Mouse (Mus musculus) stomach, postnatal 0 days (tissue): ENCODE results near the gene Sla2. TPM values are rescaled to one million over a fixed set of nuclear protein-coding genes. Genes with fewer than 3 reads are reported as not detected.

Experiments
- ATAC-seq: fragments of 200-750 bp; cut with Nextera tagmentation; 2 replicates; pipeline ENCODE4 v1.8.0; 2017; ENCODE audit not compliant: low FRiP score, low TSS enrichment
- DNase-seq: peaks from one replicate; pipeline ENCODE4 v3.0.0-alpha.2; 2016; ENCODE audit warnings: low spot score
- H3K27ac ChIP-seq: fragments of 300-500 bp; sonication (generic); replicated peaks from 2 replicates; pipeline ENCODE4 v1.5.1; 2014; ENCODE audit warnings: mild to moderate bottlenecking, control low read depth
- H3K27me3 ChIP-seq: fragments of 300-500 bp; sonication (generic); 2 replicates; pipeline ENCODE4 v1.6.1; 2014; ENCODE audit warnings: low read length; ENCODE audit not compliant: control insufficient read depth, insufficient read depth
- H3K36me3 ChIP-seq: fragments of 300-500 bp; sonication (generic); 2 replicates; pipeline ENCODE4 v1.6.1; 2014; ENCODE audit warnings: low read length, mixed read lengths; ENCODE audit not compliant: control insufficient read depth, insufficient read depth
- H3K4me1 ChIP-seq: fragments of 300-500 bp; sonication (generic); replicated peaks from 2 replicates; pipeline ENCODE4 v1.6.1; 2014; ENCODE audit warnings: antibody characterized with exemption; ENCODE audit not compliant: control insufficient read depth, insufficient read depth
- H3K4me2 ChIP-seq: fragments of 300-500 bp; sonication (generic); replicated peaks from 2 replicates; pipeline ENCODE4 v1.6.1; 2014; ENCODE audit warnings: low read depth, mild to moderate bottlenecking, control low read depth, moderate library complexity
- H3K4me3 ChIP-seq: fragments of 300-500 bp; sonication (generic); 2 replicates; pipeline ENCODE4 v1.5.1; 2014; ENCODE audit warnings: low read depth, low read length, control low read depth
- H3K9ac ChIP-seq: fragments of 300-500 bp; sonication (generic); 2 replicates; pipeline ENCODE4 v1.6.1; 2014; ENCODE audit warnings: mild to moderate bottlenecking, low read length, control low read depth, mixed read lengths
- H3K9me3 ChIP-seq: fragments of 300-500 bp; sonication (generic); 2 replicates; pipeline ENCODE4 v1.6.1; 2016; ENCODE audit warnings: low read length; ENCODE audit not compliant: control insufficient read depth
- CTCF ChIP-seq: IDR thresholded peaks from 2 replicates; pipeline ENCODE4 v1.5.1; 2016; ENCODE audit warnings: antibody characterized with exemption, low read depth, mild to moderate bottlenecking, moderate library complexity
- EP300 ChIP-seq: optimal IDR thresholded peaks from 2 replicates; pipeline ENCODE3; 2016; ENCODE audit warnings: antibody characterized with exemption
- whole genome bisulfite sequencing: fragments of 180-500 bp; shearing (Covaris S2); extraction: QIAGEN DNeasy Blood & Tissue Kit; methylation state at CpG from one replicate; pipeline ENCODE4 v1.1.7; 2014; 5-methylcytosine and 5-hydroxymethylcytosine counted together
- polyA plus RNA-seq: library from polyadenylated mRNA; unstranded; fragments of >200 nt; fragmentation: Nextera tagmentation; extraction: Ambion mirVana; gene quantifications from 2 replicates; pipeline ENCODE4 v1.2.1, GENCODE M21; 2015

Gene Sla2
- polyA plus RNA-seq: 0.10 and 0.17 TPM in 2 replicates

DNA sequence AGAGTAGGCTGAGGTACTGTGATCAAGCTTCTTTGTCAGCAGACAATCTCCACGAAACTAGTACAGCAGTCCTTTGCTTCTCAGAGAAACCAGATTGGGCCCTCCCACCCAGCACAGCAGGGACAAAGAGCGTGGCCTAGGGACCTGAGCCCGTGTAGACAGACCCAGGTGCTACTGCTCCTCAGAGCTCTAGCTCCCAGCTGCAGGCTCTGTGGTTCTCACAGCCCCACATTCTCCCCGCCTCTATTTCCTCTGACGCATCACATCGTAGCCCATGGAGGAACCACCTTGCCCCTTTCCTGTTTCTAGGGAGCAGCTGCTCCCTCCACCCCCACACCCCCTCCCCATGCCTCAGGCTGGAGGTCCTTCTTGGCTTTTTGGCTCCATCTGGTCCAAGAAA, at the start of gene Sla2:
Sla2 (minus strand) TSS at position 176 of the 400 bp plus-strand sequence.
- no peaks in the 10 kb centered on the region for H3K27me3 ChIP-seq
- no peak within 1 kb of the TSS for H3K9ac ChIP-seq
- DNase-seq: no peak
- no peaks in the 10 kb centered on the region for H3K4me1 ChIP-seq
- H3K36me3 ChIP-seq: no peaks in the 10 kb centered on the region
- no peak within 1 kb of the TSS for H3K27ac ChIP-seq
- no peaks in the 10 kb centered on the region for H3K9me3 ChIP-seq
- ATAC-seq: no peak
- 50% methylated on average over 6 of the region's 6 CpGs for WGBS
- TF ChIP-seq CTCF (no peak), EP300 (no peak)
- H3K4me2 ChIP-seq: no peak within 1 kb of the TSS
- H3K4me3 ChIP-seq: no peak within 1 kb of the TSS

DNA sequence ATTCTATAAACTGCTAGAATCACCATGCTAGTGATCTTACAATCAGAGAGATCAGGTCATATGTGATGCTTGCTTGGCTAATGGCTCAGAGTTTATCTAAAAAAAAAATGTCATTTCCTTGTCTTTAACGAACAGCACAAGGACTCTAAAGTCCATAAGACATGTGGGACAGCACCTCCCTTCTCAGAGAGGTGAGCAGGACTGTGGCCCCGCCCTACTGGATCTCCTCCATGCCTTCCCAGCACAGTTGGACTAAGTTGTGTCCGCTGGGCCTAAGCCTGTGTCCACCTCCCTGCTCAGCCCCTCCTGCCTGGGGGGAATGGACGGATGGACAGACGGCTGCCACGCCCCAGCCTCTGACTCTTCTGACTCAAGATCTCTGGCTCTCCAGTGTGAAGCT, 48.0 kb upstream of the Sla2 start:
- Histone ChIP-seq H3K4me1 (no peaks in the 10 kb centered on the region), H3K4me2 (no peak overlapping the region), H3K9ac (no peak overlapping the region), H3K9me3 (no peaks in the 10 kb centered on the region), H3K27ac (no peak overlapping the region), H3K27me3 (no peaks in the 10 kb centered on the region), H3K36me3 (peaks cover 10% of the 10 kb centered on the region; the same call in 1 of the 2 replicates), H3K4me3 (no peak overlapping the region)
- ATAC-seq: peak; percentile 53; the same call in 1 of the 2 replicates
- DNase-seq: no peak
- TF ChIP-seq CTCF (no peak), EP300 (no peak)
- WGBS: 76% methylated on average over 6 of the region's 6 CpGs

- Histone ChIP-seq H3K36me3 (peaks cover 10% of the 10 kb centered on the region; the same call in 1 of the 2 replicates), H3K27me3 (no peaks in the 10 kb centered on the region), H3K4me3 (no peak overlapping the region), H3K9ac (no peak overlapping the region), H3K27ac (no peak overlapping the region), H3K4me1 (no peaks in the 10 kb centered on the region), H3K9me3 (no peaks in the 10 kb centered on the region), H3K4me2 (no peak overlapping the region)
- ATAC-seq (no peak), DNase-seq (no peak)
- 92% methylated on average over 1 of the region's 1 CpGs for WGBS
- no peak for TF ChIP-seq CTCF
- TF ChIP-seq EP300: no peak
Observed at GRCm38 (mm10) chr2:156933426-156933825, 46.4 kb upstream of the Sla2 start.

GRCm38 (mm10) chr2:156931421-156931820, 44.4 kb upstream of the Sla2 start:
- H3K4me2 ChIP-seq: no peak overlapping the region
- ATAC-seq (no peak), DNase-seq (no peak)
- H3K9ac ChIP-seq: no peak overlapping the region
- 100% methylated on average over 2 of the region's 2 CpGs for WGBS
- H3K9me3 ChIP-seq: no peaks in the 10 kb centered on the region
- no peaks in the 10 kb centered on the region for H3K4me1 ChIP-seq
- H3K36me3 ChIP-seq: peaks cover 13% of the 10 kb centered on the region; the same call in 1 of the 2 replicates
- TF ChIP-seq EP300 (no peak), CTCF (no peak)
- no peaks in the 10 kb centered on the region for H3K27me3 ChIP-seq
- H3K4me3 ChIP-seq: no peak overlapping the region
- no peak overlapping the region for H3K27ac ChIP-seq

- H3K4me3 ChIP-seq: no peak overlapping the region
- H3K9ac ChIP-seq: no peak overlapping the region
- no peak for ATAC-seq
- TF ChIP-seq CTCF (no peak), EP300 (no peak)
- DNase-seq: no peak
- H3K4me2 ChIP-seq: no peak overlapping the region
- H3K4me1 ChIP-seq: no peaks in the 10 kb centered on the region
- H3K27me3 ChIP-seq: no peaks in the 10 kb centered on the region
- no peak overlapping the region for H3K27ac ChIP-seq
- H3K9me3 ChIP-seq: no peaks in the 10 kb centered on the region
- WGBS: 85% methylated on average over 6 of the region's 6 CpGs
- peaks cover 13% of the 10 kb centered on the region; the same call in 1 of the 2 replicates for H3K36me3 ChIP-seq
Observed at GRCm38 (mm10) chr2:156930549-156930948, 43.6 kb upstream of the Sla2 start.

DNA sequence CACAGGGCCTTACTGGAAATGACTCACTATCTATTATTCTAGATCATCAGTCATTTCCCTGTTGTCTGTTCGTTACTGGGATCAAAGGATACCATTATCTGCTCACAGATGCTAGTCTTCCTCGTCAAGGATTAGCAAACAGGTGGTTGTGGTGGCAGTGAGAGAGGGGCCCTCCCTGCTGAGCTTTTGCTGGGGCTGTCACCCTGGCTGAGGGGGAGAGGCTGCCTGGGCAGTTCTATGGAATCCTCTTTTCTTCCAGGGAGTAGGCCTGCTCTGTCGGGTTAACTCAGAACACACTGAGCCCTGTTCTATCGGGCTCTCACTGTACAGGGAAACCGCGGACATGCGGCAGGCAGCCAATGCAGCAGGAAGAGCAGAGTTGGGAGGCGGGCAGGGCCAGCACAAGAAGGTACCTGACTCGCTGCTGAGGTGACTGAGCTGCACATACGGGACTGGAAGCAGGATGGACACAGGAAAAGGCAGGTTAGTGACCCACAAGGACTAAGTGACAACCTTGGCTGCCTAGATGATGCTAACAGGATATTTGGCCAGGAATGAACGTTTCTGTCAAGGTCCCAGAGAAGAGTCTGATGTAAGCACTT, 42.6 kb upstream of the Sla2 start:
- 50% methylated on average over 11 of the region's 11 CpGs for WGBS
- DNase-seq: no peak
- no peak for TF ChIP-seq EP300
- no peak for TF ChIP-seq CTCF

More for the DNA sequence above, 42.6 kb upstream of the Sla2 start:
- ATAC-seq: no peak; the same call in 1 of the 2 replicates
- Histone ChIP-seq H3K27ac (no peak overlapping the region), H3K27me3 (no peaks in the 10 kb centered on the region), H3K4me1 (no peaks in the 10 kb centered on the region), H3K4me2 (no peak overlapping the region), H3K9ac (no peak overlapping the region), H3K36me3 (peaks cover 13% of the 10 kb centered on the region; the same call in 1 of the 2 replicates), H3K9me3 (no peaks in the 10 kb centered on the region), H3K4me3 (no peak overlapping the region)
